Mouse (Mus musculus): ENCODE results near the gene Ppp1r21. TPM values are rescaled to one million over a fixed set of nuclear protein-coding genes. Genes with fewer than 3 reads are reported as not detected.

Gene Ppp1r21
- polyA plus RNA-seq, 1 experiment = 47.7 TPM

GRCm38 (mm10) chr17:88505275-88505723 lies 24.6 kb upstream of the Ppp1r21 start:
- TF ChIP-seq POLR2A (IDR thresholded peaks at IDR 0.05; ENCODE audit: low read depth, low read length) (no peak), CTCF (conservative IDR thresholded peaks at IDR 0.05; ENCODE audit: insufficient read depth, insufficient read length, low read depth, low read length) (no peak)
- Histone ChIP-seq H3K27ac (ENCODE audit: insufficient read depth, low read depth, low read length) (no peak overlapping the region), H3K4me1 (ENCODE audit: control insufficient read depth, insufficient read depth, low read length) (no peaks in the 10 kb centered on the region), H3K27me3 (replicated peaks; ENCODE audit: control insufficient read depth, insufficient read depth, low read length) (no peaks in the 10 kb centered on the region), H3K4me3 (ENCODE audit: insufficient read depth, low read depth, low read length) (no peak overlapping the region), H3K36me3 (ENCODE audit: control insufficient read depth, insufficient read depth, low read length) (no peaks in the 10 kb centered on the region)
- DNase-seq = no peak
- WGBS = 52% methylated on average over 10 of the region's 10 CpGs

- Histone ChIP-seq H3K4me1 (ENCODE audit: control insufficient read depth, insufficient read depth, low read length) (no peaks in the 10 kb centered on the region), H3K36me3 (ENCODE audit: control insufficient read depth, insufficient read depth, low read length) (no peaks in the 10 kb centered on the region), H3K4me3 (ENCODE audit: insufficient read depth, low read depth, low read length) (no peak overlapping the region), H3K27ac (ENCODE audit: insufficient read depth, low read depth, low read length) (no peak overlapping the region), H3K27me3 (replicated peaks; ENCODE audit: control insufficient read depth, insufficient read depth, low read length) (no peaks in the 10 kb centered on the region)
- no peak for DNase-seq
- TF ChIP-seq CTCF (conservative IDR thresholded peaks at IDR 0.05; ENCODE audit: insufficient read depth, insufficient read length, low read depth, low read length) (no peak), POLR2A (IDR thresholded peaks at IDR 0.05; ENCODE audit: low read depth, low read length) (no peak)
- WGBS = 93% methylated on average over 15 of the region's 15 CpGs
Observed at GRCm38 (mm10) chr17:88505941-88506340, 24.0 kb upstream of the Ppp1r21 start.

- Histone ChIP-seq H3K4me1 (ENCODE audit: control insufficient read depth, insufficient read depth, low read length) (no peaks in the 10 kb centered on the region), H3K27me3 (replicated peaks; ENCODE audit: control insufficient read depth, insufficient read depth, low read length) (no peaks in the 10 kb centered on the region), H3K36me3 (ENCODE audit: control insufficient read depth, insufficient read depth, low read length) (no peaks in the 10 kb centered on the region), H3K27ac (ENCODE audit: insufficient read depth, low read depth, low read length) (no peak overlapping the region), H3K4me3 (ENCODE audit: insufficient read depth, low read depth, low read length) (no peak overlapping the region)
- WGBS = 81% methylated on average over 10 of the region's 10 CpGs
- no peak for TF ChIP-seq POLR2A (IDR thresholded peaks at IDR 0.05; ENCODE audit: low read depth, low read length)
- TF ChIP-seq CTCF (conservative IDR thresholded peaks at IDR 0.05; ENCODE audit: insufficient read depth, insufficient read length, low read depth, low read length) = no peak
- peak; percentile 33 for DNase-seq
Observed at GRCm38 (mm10) chr17:88507376-88507775, 22.5 kb upstream of the Ppp1r21 start.

- TF ChIP-seq POLR2A (IDR thresholded peaks at IDR 0.05; ENCODE audit: low read depth, low read length) (no peak), CTCF (conservative IDR thresholded peaks at IDR 0.05; ENCODE audit: insufficient read depth, insufficient read length, low read depth, low read length) (no peak)
- H3K27ac ChIP-seq (ENCODE audit: insufficient read depth, low read depth, low read length) = no peak overlapping the region
- 28% methylated on average over 12 of the region's 12 CpGs for WGBS
- no peaks in the 10 kb centered on the region for H3K27me3 ChIP-seq (replicated peaks; ENCODE audit: control insufficient read depth, insufficient read depth, low read length)
- peak; percentile 50 for DNase-seq
- no peaks in the 10 kb centered on the region for H3K4me1 ChIP-seq (ENCODE audit: control insufficient read depth, insufficient read depth, low read length)
- H3K4me3 ChIP-seq (ENCODE audit: insufficient read depth, low read depth, low read length) = no peak overlapping the region
- no peaks in the 10 kb centered on the region for H3K36me3 ChIP-seq (ENCODE audit: control insufficient read depth, insufficient read depth, low read length)
Observed at GRCm38 (mm10) chr17:88508846-88509508, 20.9 kb upstream of the Ppp1r21 start.

- no peaks in the 10 kb centered on the region for H3K4me1 ChIP-seq (ENCODE audit: control insufficient read depth, insufficient read depth, low read length)
- no peak for TF ChIP-seq CTCF (conservative IDR thresholded peaks at IDR 0.05; ENCODE audit: insufficient read depth, insufficient read length, low read depth, low read length)
- TF ChIP-seq POLR2A (IDR thresholded peaks at IDR 0.05; ENCODE audit: low read depth, low read length) = no peak
- no peak overlapping the region for H3K27ac ChIP-seq (ENCODE audit: insufficient read depth, low read depth, low read length)
- no peak overlapping the region for H3K4me3 ChIP-seq (ENCODE audit: insufficient read depth, low read depth, low read length)
- H3K36me3 ChIP-seq (ENCODE audit: control insufficient read depth, insufficient read depth, low read length) = no peaks in the 10 kb centered on the region
- no peaks in the 10 kb centered on the region for H3K27me3 ChIP-seq (replicated peaks; ENCODE audit: control insufficient read depth, insufficient read depth, low read length)
- WGBS = 83% methylated on average over 3 of the region's 3 CpGs
- DNase-seq = no peak
Observed at GRCm38 (mm10) chr17:88509999-88510398, 19.9 kb upstream of the Ppp1r21 start.

GRCm38 (mm10) chr17:88511095-88511551 lies 18.8 kb upstream of the Ppp1r21 start:
- DNase-seq = peak; percentile 86
- no peak overlapping the region for H3K4me3 ChIP-seq (ENCODE audit: insufficient read depth, low read depth, low read length)
- TF ChIP-seq POLR2A (IDR thresholded peaks at IDR 0.05; ENCODE audit: low read depth, low read length) = no peak
- TF ChIP-seq CTCF (conservative IDR thresholded peaks at IDR 0.05; ENCODE audit: insufficient read depth, insufficient read length, low read depth, low read length) = peak; percentile 93
- no peaks in the 10 kb centered on the region for H3K4me1 ChIP-seq (ENCODE audit: control insufficient read depth, insufficient read depth, low read length)
- H3K36me3 ChIP-seq (ENCODE audit: control insufficient read depth, insufficient read depth, low read length) = no peaks in the 10 kb centered on the region
- WGBS = 25% methylated on average over 10 of the region's 10 CpGs
- H3K27me3 ChIP-seq (replicated peaks; ENCODE audit: control insufficient read depth, insufficient read depth, low read length) = no peaks in the 10 kb centered on the region
- H3K27ac ChIP-seq (ENCODE audit: insufficient read depth, low read depth, low read length) = no peak overlapping the region

GRCm38 (mm10) chr17:88516477-88516876 lies 13.4 kb upstream of the Ppp1r21 start:
- 65% methylated on average over 7 of the region's 7 CpGs for WGBS
- no peak for DNase-seq
- Histone ChIP-seq H3K4me3 (ENCODE audit: insufficient read depth, low read depth, low read length) (no peak overlapping the region), H3K27ac (ENCODE audit: insufficient read depth, low read depth, low read length) (no peak overlapping the region), H3K27me3 (replicated peaks; ENCODE audit: control insufficient read depth, insufficient read depth, low read length) (no peaks in the 10 kb centered on the region), H3K36me3 (ENCODE audit: control insufficient read depth, insufficient read depth, low read length) (no peaks in the 10 kb centered on the region), H3K4me1 (ENCODE audit: control insufficient read depth, insufficient read depth, low read length) (no peaks in the 10 kb centered on the region)
- TF ChIP-seq POLR2A (IDR thresholded peaks at IDR 0.05; ENCODE audit: low read depth, low read length) (no peak), CTCF (conservative IDR thresholded peaks at IDR 0.05; ENCODE audit: insufficient read depth, insufficient read length, low read depth, low read length) (no peak)
